Mouse (Mus musculus) gastrocnemius, adult 2 months (tissue): Measurements from ENCODE around the gene Gigyf2. TPM values are rescaled to one million over a fixed set of nuclear protein-coding genes. Genes with fewer than 3 reads are reported as not detected.

Source experiments
- DNase-seq: peaks from one replicate; pipeline ENCODE4 v3.0.0; 2022
- H3K27ac ChIP-seq: fragments of 200-600 bp; 2 replicates; pipeline ENCODE4 v1.8.1; 2022; ENCODE audit warnings: mild to moderate bottlenecking
- H3K4me3 ChIP-seq: fragments of 200-600 bp; 2 replicates; pipeline ENCODE4 v1.8.1; 2022; ENCODE audit warnings: mild to moderate bottlenecking, moderate library complexity
- CTCF ChIP-seq: fragments of 200-600 bp; IDR thresholded peaks from 2 replicates; pipeline ENCODE4 v1.8.1; 2022; ENCODE audit warnings: antibody characterized with exemption, mild to moderate bottlenecking, moderate library complexity
- intact Hi-C: fragments of 180-260 bp; cut with DNase I; formaldehyde crosslinking; loops from one replicate; pipeline ENCODE4 v1.15.1; 2025
- long read RNA-seq, 2 experiments: library from polyadenylated mRNA; stranded (forward); transcript quantifications; one replicate each; pipeline ENCODE4 v2.0.0; 2021
- total RNA-seq, 2 experiments: library from RNA; stranded (reverse); gene quantifications; 2 replicates each; pipeline ENCODE4 v1.2.3; 2021

Gigyf2 gene
- total RNA-seq: 10 to 100 TPM; 38.2 to 40.2 TPM
- long read RNA-seq, experiment 1, full-length matches to known transcripts: 6 of 9 reads
- long read RNA-seq, experiment 1, partial matches to known transcripts: 1 of 9 reads
- long read RNA-seq, experiment 1, other reads (novel, unspliced or antisense): 2 of 9 reads
- long read RNA-seq, experiment 2, full-length matches to known transcripts: 2 of 7 reads
- long read RNA-seq, experiment 2, partial matches to known transcripts: 2 of 7 reads
- long read RNA-seq, experiment 2, other reads (novel, unspliced or antisense): 3 of 7 reads

- peak within 1 kb of the TSS; percentile 95 for H3K27ac ChIP-seq
- intact Hi-C loops: loop anchor here (5.0 kb wide), 1 partner anchor 54 kb away; no protein-coding TSS in a partner anchor
These were observed at the start of gene Gigyf2 for GRCm38 (mm10) chr1:87326742-87327163. Gene Gigyf2 (plus strand): TSS chr1:87326998.

GRCm38 (mm10) chr1:87280281-87280680 lies 46.5 kb upstream of the Gigyf2 start:
- Histone ChIP-seq H3K27ac (no peak overlapping the region), H3K4me3 (no peak overlapping the region)
- no peak for DNase-seq
- intact Hi-C loops: no loop called here
- no peak for TF ChIP-seq CTCF

More at GRCm38 (mm10) chr1:87326742-87327163, at the start of gene Gigyf2:
- no peak for TF ChIP-seq CTCF
- H3K4me3 ChIP-seq: peak within 1 kb of the TSS; percentile 99
- peak; percentile 98 for DNase-seq

- intact Hi-C loops: no loop called here
These were observed 45.0 kb upstream of the Gigyf2 start for GRCm38 (mm10) chr1:87281599-87282412.

GRCm38 (mm10) chr1:87282413-87282788 lies 44.4 kb upstream of the Gigyf2 start:
- no peak for DNase-seq
- Histone ChIP-seq H3K27ac (no peak overlapping the region), H3K4me3 (no peak overlapping the region)
- intact Hi-C loops: no loop called here
- no peak for TF ChIP-seq CTCF

More at GRCm38 (mm10) chr1:87281599-87282412, 45.0 kb upstream of the Gigyf2 start:
- DNase-seq: no peak
- Histone ChIP-seq H3K4me3 (peak overlapping the region; percentile 45), H3K27ac (peak overlapping the region; percentile 12; the same call in 1 of the 2 replicates)
- no peak for TF ChIP-seq CTCF

- intact Hi-C loops: no loop called here
- Histone ChIP-seq H3K4me3 (no peak overlapping the region), H3K27ac (no peak overlapping the region)
- no peak for TF ChIP-seq CTCF
- no peak for DNase-seq
These were observed 43.3 kb upstream of the Gigyf2 start for GRCm38 (mm10) chr1:87283410-87283960.

- no peak for DNase-seq
- TF ChIP-seq CTCF: no peak
- intact Hi-C loops: no loop called here
- Histone ChIP-seq H3K4me3 (no peak overlapping the region), H3K27ac (no peak overlapping the region)
These were observed 39.7 kb upstream of the Gigyf2 start for GRCm38 (mm10) chr1:87287105-87287504.

- Histone ChIP-seq H3K4me3 (no peak overlapping the region), H3K27ac (no peak overlapping the region)
- no peak for TF ChIP-seq CTCF
- DNase-seq: no peak
- intact Hi-C loops: no loop called here
These were observed 35.4 kb upstream of the Gigyf2 start for GRCm38 (mm10) chr1:87291416-87291815.

- Histone ChIP-seq H3K27ac (peak overlapping the region; percentile 24; the same call in 1 of the 2 replicates), H3K4me3 (no peak overlapping the region)
- TF ChIP-seq CTCF: peak; percentile 65
- DNase-seq: peak; percentile 65
- intact Hi-C loops: loop anchor here (2.0 kb wide), 1 partner anchor 46 kb away; no protein-coding TSS in a partner anchor
These were observed 34.2 kb upstream of the Gigyf2 start for GRCm38 (mm10) chr1:87292420-87293190.

GRCm38 (mm10) chr1:87294063-87294710 lies 32.6 kb upstream of the Gigyf2 start:
- no peak for TF ChIP-seq CTCF
- intact Hi-C loops: no loop called here
- no peak for DNase-seq
- Histone ChIP-seq H3K4me3 (no peak overlapping the region), H3K27ac (no peak overlapping the region)

- intact Hi-C loops: no loop called here
- no peak for DNase-seq
- TF ChIP-seq CTCF: no peak
- Histone ChIP-seq H3K27ac (no peak overlapping the region), H3K4me3 (no peak overlapping the region)
These were observed 31.8 kb upstream of the Gigyf2 start for GRCm38 (mm10) chr1:87294951-87295350.

- no peak overlapping the region for H3K4me3 ChIP-seq
- no peak for TF ChIP-seq CTCF
- intact Hi-C loops: no loop called here
- H3K27ac ChIP-seq: no peak overlapping the region
- no peak for DNase-seq
These were observed 29.4 kb upstream of the Gigyf2 start for GRCm38 (mm10) chr1:87297346-87297925.
